Mouse (Mus musculus): ENCODE results near the gene Dll3. TPM values are rescaled to one million over a fixed set of nuclear protein-coding genes. Genes with fewer than 3 reads are reported as not detected.

Dll3 gene
- polyA plus RNA-seq, 1 experiment from 2014 or later = 0.31 TPM

Other genes starting within 250 kb of the Dll3 start
- 0.06 and 0.35 TPM in 2 replicates for gene Fcgbp, start 231.0 kb downstream of the Dll3 start, polyA plus RNA-seq (2016; fragmentation: Nextera tagmentation; extraction: Ambion mirVana)
- gene 9530053A07Rik, start 172.8 kb downstream of the Dll3 start, polyA plus RNA-seq (2016; fragmentation: Nextera tagmentation; extraction: Ambion mirVana) = 0.01 TPM in 1 of 2 replicates, not detected in the other
- 150 and 152 TPM in 2 replicates for gene Fbl, start 132.5 kb downstream of the Dll3 start, polyA plus RNA-seq (2016; fragmentation: Nextera tagmentation; extraction: Ambion mirVana)
- 2.8 and 3.1 TPM in 2 replicates for gene Dyrk1b, start 122.8 kb downstream of the Dll3 start, polyA plus RNA-seq (2016; fragmentation: Nextera tagmentation; extraction: Ambion mirVana)
- 4.6 and 5.4 TPM in 2 replicates for gene Eid2, start 34.4 kb downstream of the Dll3 start, polyA plus RNA-seq (2016; fragmentation: Nextera tagmentation; extraction: Ambion mirVana)
- gene Eid2b, start 24.5 kb downstream of the Dll3 start, polyA plus RNA-seq (2016; fragmentation: Nextera tagmentation; extraction: Ambion mirVana) = 3.6 and 3.7 TPM in 2 replicates
- not detected in 2 replicates for gene Selenov, start 11.1 kb downstream of the Dll3 start, polyA plus RNA-seq (2016; fragmentation: Nextera tagmentation; extraction: Ambion mirVana)
- gene Timm50, start 9.8 kb upstream of the Dll3 start, polyA plus RNA-seq (2016; fragmentation: Nextera tagmentation; extraction: Ambion mirVana) = 137 and 146 TPM in 2 replicates
- 54.0 TPM in 2 replicates for gene Supt5, start 36.5 kb upstream of the Dll3 start, polyA plus RNA-seq (2016; fragmentation: Nextera tagmentation; extraction: Ambion mirVana)
- 986 and 994 TPM in 2 replicates for gene Rps16, start 48.4 kb upstream of the Dll3 start, polyA plus RNA-seq (2016; fragmentation: Nextera tagmentation; extraction: Ambion mirVana)
- gene Plekhg2, start 70.4 kb upstream of the Dll3 start, polyA plus RNA-seq (2016; fragmentation: Nextera tagmentation; extraction: Ambion mirVana) = 13.7 and 14.4 TPM in 2 replicates
- gene Zfp36, start 78.0 kb upstream of the Dll3 start, polyA plus RNA-seq (2016; fragmentation: Nextera tagmentation; extraction: Ambion mirVana) = 7.4 and 7.5 TPM in 2 replicates
- gene Med29, start 90.5 kb upstream of the Dll3 start, polyA plus RNA-seq (2016; fragmentation: Nextera tagmentation; extraction: Ambion mirVana) = 35.1 and 36.8 TPM in 2 replicates
- 36.5 and 42.4 TPM in 2 replicates for gene Paf1, start 90.7 kb upstream of the Dll3 start, polyA plus RNA-seq (2016; fragmentation: Nextera tagmentation; extraction: Ambion mirVana)
- gene Gmfg, start 135.2 kb upstream of the Dll3 start, polyA plus RNA-seq (2016; fragmentation: Nextera tagmentation; extraction: Ambion mirVana) = 41.0 and 41.3 TPM in 2 replicates
- gene Lrfn1, start 149.7 kb upstream of the Dll3 start, polyA plus RNA-seq (2016; fragmentation: Nextera tagmentation; extraction: Ambion mirVana) = 1.3 and 1.5 TPM in 2 replicates
- not detected in 2 replicates for gene Ifnl2, start 208.2 kb upstream of the Dll3 start, polyA plus RNA-seq (2016; fragmentation: Nextera tagmentation; extraction: Ambion mirVana)
- not detected in 2 replicates for gene Ifnl3, start 220.6 kb upstream of the Dll3 start, polyA plus RNA-seq (2016; fragmentation: Nextera tagmentation; extraction: Ambion mirVana)
- not detected in 2 replicates for gene Sycn, start 238.6 kb upstream of the Dll3 start, polyA plus RNA-seq (2016; fragmentation: Nextera tagmentation; extraction: Ambion mirVana)
- gene Nccrp1, start 245.0 kb upstream of the Dll3 start, polyA plus RNA-seq (2016; fragmentation: Nextera tagmentation; extraction: Ambion mirVana) = not detected in 2 replicates